Mouse (Mus musculus) kidney, postnatal 14 days (tissue): ENCODE results near the gene Drd4.
"Not testable (repeated sequence)": the region's sequence is repeated elsewhere in the genome, so short reads cannot be mapped to it uniquely, and the experiment has no call there.

ENCODE experiments used
- DNase-seq: peaks from one replicate; pipeline ENCODE4 v3.0.0; 2022; ENCODE audit warnings: mixed read lengths

The Drd4 gene

DNA sequence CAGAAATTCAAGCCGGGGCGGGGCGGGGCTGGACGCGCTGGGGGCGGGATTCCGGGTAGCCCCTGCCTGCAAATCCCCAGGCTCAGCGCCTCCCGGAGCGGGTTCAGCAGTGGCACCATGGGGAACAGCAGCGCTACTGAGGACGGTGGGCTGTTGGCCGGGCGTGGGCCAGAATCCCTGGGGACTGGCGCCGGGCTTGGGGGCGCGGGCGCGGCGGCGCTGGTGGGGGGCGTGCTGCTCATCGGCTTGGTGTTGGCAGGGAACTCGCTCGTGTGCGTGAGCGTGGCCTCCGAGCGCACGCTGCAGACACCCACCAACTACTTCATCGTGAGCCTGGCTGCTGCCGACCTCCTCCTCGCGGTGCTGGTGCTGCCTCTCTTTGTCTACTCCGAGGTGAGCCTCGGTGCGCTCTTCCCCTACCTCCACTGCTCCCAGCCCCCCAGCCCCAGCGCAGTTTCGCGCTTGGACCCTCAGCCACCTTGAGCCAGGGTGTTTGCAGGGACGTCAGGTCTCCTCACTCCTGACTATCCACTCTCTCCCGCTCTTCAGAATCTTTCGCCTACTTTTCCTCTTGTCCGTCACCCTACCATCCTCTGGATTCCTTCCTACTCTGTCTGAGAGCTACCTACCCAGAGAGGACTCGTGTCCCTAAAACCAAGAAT is at the start of gene Drd4:
Drd4 (plus strand) TSS at position 86 of the 662 bp plus-strand sequence.
- DNase-seq = peak; percentile 32

DNA sequence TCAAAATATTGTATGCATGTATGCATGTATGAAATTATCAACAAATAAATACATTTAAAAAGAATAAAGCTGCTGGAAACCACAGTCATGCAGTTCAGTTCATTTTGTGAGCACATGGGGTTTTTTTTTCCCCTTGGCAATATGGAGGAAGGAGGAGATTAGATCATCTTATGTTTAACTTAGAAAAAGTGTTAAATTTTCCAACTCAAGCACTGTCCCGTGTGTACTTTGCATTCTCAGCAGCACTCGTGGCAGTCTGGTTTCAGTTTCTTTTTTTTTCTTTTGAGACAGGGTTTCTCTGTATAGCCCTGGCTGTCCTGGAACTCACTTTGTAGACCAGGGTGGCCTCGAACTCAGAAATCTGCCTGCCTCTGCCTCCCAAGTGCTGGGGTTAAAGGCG is 41.3 kb upstream of the Drd4 start:
- not testable (repeated sequence) for DNase-seq

DNA sequence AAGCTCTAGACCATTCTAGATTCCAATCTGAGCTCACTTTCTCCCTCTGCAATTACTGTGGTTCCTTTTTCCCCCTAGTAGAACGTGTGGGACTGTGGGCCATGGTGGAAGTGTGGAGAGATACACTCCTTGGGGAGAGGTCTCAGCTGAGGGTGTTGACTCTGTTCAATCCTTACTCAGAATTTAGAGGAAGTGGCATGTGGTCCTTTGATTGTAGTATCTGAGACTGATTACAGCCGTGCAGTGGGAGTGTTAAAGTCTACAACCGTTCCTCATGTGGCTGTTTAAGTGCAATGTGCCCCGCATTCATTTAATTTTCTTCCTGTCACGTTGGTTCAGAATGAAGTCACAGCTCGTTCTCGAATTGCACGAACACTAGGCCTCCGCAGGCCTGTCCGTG is 35.6 kb upstream of the Drd4 start:
- DNase-seq = no peak

DNA sequence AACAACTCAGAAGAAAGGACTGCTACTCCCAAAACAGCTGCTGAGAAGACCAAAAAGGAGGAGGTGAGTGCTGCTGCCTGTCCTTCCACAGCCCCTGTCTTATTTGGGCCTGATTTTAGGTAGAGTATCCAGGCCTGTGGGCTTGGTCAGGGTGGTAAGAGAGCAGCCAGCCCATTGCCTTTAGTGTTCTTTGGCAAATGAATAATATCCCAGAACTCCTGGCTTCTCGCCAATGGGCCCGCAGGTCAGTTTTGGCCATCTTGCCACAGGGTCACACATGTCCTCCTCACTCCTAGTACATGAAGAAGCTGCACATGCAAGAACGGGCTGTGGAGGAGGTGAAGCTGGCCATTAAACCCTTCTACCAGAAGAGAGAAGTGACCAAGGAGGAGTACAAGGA is 30.3 kb upstream of the Drd4 start:
- no peak for DNase-seq

DNA sequence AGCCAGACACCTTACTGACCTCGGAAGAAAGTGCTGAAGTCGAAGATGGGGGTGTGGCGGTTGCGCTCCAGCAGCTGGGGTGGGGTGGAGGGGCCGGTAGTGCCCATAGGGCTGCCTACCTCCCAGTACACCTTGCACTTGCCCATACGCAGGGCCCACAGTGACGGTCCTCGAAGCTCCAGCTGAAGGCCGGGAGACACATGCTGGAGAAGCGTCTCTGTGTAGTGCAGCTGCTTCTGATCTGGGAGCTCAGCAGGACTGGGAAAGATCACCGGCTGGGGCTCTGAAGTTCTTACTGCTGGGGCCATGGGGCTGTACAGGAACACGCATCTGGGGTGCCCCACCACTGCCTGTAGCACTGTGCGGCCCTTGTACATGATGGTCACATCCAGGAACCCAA is 28.2 kb upstream of the Drd4 start:
- DNase-seq = no peak

DNA sequence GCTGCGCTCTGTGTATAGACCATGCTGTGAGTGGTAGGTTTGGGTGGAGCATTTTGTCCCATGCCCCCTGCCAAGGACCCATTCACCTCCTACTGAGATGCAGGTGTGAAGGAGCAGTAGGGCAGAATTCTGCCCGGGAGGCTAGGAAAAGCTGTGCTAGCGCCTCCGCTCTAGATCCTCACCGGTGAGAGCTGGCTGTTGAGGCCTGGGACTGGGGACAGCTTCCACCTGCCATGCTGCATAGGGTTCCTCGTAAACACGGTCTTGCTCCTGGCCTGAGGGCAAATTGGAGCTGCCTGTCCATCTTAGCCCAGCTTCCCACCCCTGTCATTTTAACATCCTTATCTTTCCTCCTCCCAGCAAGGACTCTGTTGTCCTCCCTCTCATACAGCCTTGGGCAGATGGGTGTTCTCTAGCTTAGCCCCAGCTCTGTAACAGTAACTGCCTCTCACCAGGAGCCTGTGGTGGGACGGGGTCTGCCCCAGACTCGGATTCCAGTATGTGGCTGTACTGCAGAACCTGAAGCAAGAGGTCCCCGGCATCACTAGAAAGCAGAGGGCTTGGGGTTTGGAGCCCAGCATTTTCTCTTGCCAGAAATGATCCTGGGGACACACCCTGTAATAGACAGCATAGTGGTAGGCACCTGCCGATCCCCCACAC is 27.6 kb upstream of the Drd4 start:
- no peak for DNase-seq

DNA sequence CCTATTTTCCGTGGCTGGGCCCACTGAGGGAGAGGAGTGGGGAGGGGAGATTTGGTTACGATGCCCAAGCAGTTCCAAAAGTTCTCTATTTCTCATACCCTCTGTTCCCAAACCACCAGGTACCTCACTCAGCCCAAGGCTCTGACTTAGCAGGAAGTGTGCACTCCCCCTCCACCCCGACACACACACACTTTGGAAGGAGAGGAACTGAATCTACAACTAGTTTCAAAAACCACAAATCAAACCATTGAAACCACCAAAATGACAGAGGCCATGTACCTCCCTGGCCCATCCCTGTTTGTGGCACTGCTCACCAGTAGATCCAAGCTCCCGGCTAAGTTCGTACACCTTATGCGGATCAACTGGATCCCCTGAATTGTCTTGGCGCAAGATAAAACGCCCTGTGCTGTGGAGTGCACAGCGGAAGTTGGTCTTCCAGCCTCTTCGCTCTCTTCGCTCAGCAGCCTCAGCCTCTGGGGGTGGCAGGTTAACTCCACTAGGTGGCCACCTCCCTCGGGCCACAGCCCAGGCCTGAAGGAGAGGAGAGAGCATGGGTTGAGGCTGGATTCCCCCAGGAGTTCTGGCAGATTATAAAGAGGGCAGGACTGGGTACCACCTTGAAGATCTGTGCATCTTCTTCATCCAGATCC is 26.9 kb upstream of the Drd4 start:
- peak; percentile 50 for DNase-seq

DNA sequence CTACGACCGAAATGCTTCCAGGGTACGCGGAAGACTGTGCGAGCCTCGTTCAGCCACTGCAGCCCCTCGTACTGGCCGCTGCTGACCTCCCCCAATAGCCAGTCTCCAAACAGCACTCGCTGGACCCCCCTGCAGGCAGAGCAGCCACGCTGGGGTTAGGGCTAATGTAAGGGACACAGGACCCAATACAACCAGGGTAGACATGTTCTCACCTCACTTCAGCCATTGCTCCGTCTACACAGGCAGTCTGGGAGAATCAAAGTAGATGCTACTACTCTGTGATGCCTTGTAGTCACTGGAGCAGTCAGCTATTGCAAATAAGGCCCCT is 26.4 kb upstream of the Drd4 start:
- no peak for DNase-seq

DNA sequence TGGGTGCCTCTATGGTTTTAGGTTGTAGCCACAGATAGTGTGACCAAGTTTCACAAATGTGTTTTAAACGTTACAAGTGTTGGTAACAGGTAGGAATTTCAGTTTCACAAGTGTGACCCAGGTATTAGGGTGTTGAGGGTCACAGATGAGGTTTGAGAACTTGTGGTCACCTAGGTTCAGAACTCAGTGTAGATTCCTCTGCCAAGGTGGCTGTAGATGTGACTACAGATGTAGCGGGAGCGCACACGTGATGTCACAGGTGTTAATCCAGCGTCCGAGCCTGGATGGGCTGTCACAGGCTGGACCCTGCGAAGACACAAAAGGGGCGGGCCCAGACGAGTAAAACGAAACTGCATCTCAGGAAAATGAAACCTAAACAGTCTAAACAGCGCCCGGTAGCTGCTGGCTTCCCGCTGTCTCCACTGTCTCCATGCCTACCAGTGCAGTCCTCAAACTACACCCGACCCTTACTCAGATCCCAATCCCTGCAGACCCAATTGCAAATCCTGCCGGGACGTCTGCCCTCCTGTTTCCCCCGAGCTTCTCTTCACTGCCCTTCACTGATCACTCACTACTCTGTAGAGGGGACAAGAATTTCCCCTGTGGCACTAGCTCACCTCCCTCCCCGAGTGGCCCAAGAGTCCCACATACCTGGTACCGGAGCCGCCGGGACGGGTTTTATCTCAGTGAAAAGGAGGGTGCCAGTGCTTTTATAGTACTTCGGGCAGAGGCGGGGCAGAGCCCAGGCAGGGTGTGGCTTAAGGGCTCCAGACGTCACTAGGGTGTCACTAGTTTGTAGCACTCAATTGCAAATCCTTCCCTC is 25.9 kb upstream of the Drd4 start, which contains the start of gene Irf7:
Irf7 (minus strand) TSS at position 743 of the 823 bp plus-strand sequence.
- DNase-seq = peak; percentile 73

DNA sequence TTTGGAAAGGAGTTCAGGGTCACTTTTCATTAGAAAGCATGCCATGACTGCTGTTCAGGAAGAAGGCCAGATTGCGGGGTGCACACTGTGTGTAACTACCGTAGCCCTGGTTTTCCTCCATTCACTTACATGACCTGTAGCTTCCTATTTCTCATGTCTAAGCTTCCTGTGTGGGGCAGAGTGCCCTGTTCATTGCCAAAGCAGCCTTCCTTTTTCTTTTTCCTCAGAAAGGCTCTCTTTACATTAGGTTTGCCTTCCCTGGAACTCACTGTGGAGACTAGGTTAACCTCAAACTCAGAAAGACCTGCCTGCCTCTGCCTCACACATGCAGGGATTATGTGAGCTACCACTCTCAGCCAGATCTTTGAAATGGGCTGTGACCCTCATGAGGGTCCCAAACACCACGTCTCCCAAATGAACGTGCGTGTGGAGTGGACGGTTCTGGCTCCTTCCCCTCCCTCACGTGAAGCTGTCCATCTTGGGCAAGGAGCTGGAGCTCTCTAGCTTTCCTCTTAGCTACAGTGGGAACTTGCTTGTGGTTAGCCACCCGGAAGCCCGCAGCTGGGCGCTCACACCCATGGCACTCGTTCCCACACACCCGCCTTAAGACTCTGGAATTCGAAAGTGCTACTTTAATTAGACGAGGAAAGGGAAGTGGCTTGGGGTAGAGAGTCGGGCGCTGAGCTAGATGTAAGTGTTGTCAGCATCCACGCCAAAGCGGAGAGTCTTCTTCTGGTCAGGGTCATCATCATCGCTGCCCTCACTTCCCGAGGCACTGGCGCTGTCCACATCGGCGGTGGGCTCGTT is 23.1 kb upstream of the Drd4 start:
- no peak for DNase-seq

DNA sequence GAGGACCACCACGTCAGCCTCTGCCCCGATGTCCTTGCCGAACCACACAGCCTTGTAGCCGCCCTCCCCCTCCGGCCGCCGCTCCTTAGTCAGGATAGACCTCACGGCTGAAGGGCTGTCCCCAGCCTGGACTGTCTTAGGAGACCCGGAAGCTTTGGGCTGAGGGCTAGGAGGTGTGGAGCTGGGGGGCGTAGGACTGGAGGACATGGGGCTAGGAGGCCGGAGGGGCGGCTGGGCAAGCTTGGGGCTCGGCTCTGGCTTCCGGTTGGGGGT is 22.6 kb upstream of the Drd4 start:
- DNase-seq = no peak

DNA sequence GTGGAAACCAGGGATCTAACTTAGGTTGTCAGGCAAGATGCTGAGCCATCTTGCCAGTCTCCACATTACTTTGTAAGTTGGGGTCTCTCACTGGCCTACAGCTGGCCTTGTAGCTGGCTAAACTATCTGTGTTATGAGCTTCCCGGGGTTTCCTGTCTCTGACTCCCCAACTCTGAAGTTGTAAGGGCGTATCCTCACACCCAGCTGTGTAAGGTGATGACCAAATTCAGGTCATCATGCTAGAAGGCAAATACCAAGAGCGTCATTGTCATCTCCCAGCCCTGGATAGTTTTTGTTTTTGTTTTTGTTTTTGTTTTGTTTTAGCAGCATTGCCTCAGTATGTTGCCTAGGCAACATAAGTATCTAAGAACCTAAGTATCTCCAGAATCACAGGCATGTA is 21.2 kb upstream of the Drd4 start:
- DNase-seq = no peak

DNA sequence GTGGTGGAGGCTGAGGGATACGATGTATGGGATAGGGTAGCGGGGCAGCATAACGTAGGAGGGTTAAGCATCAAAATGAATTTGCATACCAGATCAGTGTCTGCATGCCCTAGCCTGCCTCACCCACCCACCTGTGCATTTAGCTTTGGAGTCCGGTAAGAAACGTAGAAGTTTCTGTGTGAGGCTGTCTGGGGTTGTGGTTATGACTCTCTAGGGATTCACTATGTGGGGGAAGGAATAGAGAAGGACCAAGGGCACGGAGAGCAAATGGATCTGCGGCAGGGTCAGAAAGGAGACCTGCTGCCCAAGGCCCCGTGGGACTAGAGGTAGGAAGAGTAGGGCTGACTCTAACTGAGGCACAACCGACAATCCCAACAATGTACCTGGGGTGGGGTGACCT is 16.4 kb upstream of the Drd4 start:
- DNase-seq = no peak

DNA sequence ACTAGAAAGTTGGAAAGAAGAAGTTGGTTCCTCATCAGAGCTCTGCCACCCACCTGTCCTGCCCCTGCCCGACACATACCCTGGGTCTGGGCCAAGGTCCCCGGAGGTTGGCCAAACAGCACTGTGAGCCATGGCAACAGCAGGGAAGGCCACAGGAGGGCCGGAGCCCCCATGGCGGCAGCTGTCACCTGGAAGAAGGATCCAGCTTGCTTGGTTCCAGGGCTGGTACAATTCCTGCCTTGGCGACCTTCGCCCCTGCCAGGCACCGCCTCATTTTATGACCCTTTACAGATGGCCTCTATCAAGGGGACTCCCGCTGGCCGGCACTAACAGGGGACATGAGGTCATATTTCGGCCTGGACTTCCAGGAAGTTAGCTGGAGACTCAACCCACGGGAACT is 15.3 kb upstream of the Drd4 start, which contains the start of gene Cdhr5:
Cdhr5 (minus strand) TSS at position 241 of the 400 bp plus-strand sequence.
- peak; percentile 82 for DNase-seq

DNA sequence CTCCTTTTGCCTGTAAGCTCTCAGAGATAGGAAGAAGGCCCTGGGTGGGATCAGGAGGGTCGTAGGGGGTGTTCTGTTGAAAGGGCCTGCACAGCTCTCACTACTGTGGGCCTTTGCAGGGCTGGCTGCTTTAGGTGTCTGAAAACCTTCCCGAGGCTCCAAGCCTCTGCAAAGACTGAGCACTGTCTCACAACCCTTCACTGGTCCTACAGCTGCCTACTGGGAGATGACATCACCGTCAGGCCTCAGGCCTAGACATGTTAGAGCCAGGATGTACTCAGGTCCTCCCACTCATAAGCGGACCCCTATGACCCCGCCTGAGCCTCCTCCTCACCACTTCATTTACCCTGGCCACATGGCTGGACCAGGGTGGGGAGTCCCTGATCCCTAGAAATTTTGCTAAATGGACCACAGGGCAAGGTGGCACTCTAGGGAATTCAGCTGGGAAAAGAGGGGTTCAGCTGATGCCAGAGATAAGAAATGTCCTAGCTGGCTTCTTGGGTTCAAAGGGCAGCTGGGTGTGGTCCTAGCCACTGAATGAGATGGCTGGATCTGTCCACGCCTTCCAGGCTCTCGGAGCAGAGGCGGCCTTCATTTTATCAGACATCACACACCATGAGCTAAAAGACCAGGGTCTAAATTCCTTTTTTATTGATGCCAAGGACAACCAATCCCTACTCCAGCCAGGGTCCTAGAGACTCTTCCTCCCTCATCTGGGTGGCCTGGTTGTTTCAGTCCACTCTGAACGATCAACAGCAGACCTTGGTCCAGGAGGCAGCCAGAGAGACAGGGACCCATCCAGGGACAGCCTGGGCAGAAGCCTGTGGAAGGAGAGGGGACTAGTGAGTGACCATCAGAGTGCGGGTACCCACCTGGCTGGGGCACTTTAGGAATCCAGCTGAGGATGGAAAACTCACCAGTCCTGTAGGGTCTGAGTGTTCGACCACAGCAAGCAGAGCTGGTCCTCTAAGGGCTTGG is 13.8 kb upstream of the Drd4 start:
- DNase-seq = no peak

DNA sequence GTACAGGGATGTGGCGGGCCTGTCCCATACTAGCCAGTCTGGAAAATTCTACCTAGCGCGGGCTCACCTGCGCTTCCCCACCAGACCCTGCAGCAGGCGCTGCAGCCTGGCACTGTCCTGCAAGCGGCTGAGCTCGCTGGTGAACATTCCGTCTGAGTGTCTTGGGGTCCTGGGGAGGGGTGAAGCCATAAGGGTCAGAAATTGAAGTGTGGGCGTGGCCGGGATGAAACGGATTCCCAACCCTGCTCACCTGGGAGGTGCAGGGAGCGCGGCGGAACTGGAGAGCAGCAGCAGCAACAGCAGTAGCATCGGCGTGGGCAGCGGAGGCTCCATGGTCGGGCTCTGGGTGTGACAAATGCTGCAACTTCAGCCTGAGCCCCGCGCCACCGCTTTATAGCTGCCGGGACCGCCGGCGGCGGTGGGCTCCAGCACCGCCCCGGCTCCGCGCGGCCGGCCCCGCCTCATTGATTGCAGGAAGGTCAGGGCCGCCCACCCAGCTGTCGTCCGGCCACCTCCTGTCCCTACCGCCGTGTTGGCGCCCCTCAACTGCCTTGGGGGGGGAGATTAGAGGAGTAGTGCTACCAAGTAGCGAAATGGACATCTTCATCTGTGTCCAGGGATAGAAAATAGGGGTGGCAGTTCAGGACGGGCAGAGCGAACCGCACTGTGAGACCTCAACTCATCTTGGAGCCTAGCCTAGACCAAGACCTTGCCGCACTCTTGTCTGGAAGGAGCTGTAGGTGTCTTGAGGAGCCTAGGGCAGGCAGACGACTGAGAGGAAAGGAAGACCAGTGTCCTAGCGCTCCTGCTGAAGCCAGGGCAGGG is 12.8 kb upstream of the Drd4 start, which contains the start of gene Sct:
Sct (minus strand) TSS at position 368 of the 825 bp plus-strand sequence.
- peak; percentile 60 for DNase-seq

DNA sequence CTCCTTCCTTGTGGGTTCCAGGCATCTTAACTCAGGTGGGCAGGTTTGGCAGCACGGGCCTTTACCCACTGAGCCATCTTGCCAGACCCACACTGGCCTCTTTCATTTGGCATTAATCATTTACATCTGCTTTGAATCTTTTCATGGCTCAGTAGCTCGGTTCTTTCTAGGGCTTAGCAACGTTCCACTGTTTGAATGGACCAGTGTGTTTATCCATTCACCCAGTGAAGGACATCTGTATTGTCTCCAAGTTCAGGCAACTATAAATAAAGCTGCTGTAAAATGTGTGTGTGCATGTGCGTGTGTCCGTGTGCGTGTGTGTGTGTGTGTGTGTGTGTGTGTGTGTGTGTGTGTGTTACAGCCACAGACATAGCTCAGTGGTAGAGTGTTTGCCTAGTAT is 10.4 kb upstream of the Drd4 start:
- DNase-seq = peak; percentile 41

DNA sequence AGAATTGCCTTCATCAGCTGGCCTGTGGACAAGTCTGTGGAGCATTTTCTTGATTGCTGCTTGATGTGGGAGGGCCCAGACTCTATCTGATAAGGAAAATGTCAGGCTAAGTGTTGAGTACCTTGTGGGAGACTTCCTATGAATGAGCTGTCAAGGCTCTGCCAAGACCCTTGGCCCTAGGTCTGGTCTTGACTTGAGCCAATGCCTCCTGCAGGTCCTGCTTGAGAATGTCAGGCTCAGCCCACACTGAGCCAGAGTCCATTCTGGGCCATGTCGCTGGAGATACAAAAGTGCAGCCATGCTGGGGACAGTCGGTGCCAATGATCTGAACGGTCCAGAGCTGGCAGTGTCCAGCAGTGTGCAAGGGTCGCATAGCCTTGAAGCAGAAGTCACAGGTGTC is 9.1 kb upstream of the Drd4 start:
- DNase-seq = no peak

DNA sequence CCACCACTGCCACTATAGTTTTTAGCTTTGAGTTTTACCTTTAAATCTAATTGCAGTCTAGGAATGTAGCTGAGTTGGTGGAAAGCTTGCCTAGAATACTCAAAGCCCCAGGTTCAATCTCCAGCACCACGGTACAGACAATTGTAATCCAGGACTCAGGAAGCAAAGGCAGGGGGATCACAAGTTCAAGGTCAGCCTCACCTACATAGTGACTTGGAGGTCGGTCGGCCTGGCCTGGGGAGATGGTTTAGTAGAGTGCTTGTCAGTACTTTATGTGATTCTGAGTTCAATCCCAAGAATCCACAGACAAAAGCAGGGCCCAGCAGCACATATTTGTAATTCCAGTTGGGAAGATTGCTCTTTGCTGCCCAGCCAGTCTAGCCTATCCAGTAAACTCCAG is 3.8 kb upstream of the Drd4 start:
- DNase-seq = no peak

DNA sequence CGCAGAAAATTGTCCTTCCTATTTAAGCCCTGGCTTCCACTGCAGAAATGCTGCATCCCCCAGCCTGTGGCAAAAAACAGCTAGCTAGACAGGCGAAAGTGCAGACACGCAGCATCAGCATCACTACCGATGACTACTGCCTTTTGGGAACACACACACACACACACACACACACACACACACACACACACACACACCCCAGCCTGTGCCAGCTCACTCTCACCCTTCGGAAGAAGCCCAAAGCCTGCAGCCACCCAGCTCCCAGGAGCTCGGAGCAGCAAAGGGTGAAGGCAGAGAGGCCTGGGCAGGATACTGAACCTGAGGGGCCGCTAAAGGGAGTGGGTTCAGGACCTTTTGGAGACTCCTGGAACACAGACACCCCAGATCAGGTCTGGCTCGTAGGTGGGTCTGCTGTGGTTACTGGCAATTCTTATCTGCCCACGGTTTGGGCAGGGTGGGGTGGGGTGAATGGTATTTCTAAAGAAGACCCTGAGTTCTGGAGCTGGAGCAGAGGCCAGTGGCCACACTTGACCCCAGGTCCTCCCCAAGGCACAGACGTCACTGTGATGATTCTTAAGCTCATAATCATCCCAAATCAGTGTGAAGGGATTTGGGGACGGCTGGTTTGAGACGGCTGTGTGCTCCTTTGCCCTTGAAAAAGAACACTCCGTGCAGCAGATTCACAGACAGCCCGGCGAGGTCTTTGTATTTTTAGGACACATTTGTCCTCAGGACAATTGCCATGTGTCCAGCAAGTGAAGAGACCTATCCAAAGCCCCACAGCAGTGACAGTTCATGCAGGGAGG is 980 bp downstream of the Drd4 start:
- no peak for DNase-seq
